Mouse (Mus musculus) spleen, postnatal 36 days (tissue): ENCODE results near the gene Rnf224.

Experiments used
- DNase-seq, 2 experiments: peaks; one replicate each; pipeline ENCODE4 v3.0.0; 2022; ENCODE audit warnings: low spot score in 2 of 2, mixed read lengths in 1 of 2

Gene Rnf224

DNA sequence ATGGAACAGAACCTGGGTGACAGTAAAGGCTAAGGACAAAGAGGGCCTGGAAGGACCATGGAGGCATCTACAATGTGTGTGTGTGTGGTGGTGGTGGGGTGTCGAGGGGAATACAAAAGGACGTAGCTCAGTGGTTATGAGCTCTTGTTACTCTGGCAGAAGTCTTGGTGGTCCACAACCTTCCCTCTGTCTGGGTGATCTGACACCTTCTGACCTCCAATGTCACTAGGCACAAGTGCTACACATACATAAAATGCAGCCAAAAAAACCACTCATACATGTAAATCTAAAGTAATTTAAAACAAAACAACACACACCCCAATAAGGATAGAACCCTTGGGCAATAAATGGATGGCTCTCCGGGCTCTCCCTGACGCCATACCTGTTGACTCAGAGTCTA, 9.2 kb downstream of the Rnf224 start:
- DNase-seq: no peak

GRCm38 (mm10) chr2:25226864-25227263, 9.7 kb downstream of the Rnf224 start:
- no peak for DNase-seq

- DNase-seq: no peak
Observed at GRCm38 (mm10) chr2:25225811-25226379, 10.7 kb downstream of the Rnf224 start.

DNA sequence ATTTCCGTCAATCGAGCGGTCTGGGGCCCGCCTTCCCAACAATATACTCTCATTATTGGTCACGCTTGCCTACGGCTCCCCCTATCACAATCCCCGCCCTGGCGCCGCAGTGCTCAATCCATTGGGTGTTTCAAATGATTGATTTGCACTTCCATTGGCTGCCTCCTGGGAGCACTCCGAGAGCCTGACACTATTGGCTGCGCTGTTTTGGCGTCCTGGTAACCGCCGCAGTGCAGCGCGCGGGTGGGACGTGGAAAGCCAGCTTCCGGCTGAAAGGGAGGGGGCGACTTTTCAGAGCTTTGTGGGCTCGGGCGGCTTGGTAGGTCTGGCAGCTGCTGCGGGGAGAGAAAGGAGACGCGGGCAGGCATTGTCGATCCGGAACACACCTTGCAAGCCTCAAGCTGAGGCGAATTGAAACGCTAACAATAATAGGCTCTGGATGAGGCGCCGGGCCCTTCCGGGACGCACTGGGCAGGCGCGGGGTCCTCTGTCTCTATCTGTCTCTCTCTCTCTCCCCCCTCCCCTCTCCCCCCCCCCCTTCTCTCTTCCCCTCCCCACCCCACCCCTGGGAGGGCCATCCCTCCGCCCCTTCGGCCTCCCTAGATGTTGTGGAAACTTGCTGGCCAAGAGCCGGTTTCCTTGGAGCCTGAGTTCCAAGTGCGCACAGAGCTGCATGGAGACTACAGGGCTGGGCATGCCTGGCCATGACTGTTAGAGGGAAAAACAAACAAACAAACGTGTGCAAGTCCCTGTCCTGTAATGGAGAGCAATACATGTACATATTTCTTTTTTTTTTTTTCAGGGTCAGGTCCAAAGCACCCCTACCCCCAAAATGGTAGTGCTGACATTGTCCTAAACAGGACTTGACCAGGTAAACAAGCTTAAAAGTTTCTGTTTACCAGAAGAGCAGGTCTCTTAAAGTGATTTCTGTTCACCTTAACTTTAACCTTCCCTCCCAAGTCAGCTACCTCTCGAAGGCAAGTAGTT, 11.5 kb downstream of the Rnf224 start:
- peak; percentile 99 to 100 for DNase-seq

DNA sequence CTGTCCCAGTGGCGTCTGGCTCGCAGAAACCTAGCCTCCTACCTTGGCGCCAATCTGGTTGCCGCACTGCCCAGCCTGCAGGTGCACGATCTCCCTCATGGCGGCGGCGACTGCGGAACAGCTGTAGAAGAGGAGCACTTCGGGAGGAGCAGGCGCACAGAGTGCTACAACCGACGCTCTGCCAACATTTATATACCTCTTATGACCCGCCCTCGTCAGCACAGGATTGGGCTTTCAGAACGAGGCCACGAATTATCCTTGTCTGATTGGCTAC, 12.2 kb downstream of the Rnf224 start, which contains the start of gene Tubb4b:
Gene Tubb4b (minus strand): TSS at position 211 of the 274 bp plus-strand sequence.
- no peak for DNase-seq

DNA sequence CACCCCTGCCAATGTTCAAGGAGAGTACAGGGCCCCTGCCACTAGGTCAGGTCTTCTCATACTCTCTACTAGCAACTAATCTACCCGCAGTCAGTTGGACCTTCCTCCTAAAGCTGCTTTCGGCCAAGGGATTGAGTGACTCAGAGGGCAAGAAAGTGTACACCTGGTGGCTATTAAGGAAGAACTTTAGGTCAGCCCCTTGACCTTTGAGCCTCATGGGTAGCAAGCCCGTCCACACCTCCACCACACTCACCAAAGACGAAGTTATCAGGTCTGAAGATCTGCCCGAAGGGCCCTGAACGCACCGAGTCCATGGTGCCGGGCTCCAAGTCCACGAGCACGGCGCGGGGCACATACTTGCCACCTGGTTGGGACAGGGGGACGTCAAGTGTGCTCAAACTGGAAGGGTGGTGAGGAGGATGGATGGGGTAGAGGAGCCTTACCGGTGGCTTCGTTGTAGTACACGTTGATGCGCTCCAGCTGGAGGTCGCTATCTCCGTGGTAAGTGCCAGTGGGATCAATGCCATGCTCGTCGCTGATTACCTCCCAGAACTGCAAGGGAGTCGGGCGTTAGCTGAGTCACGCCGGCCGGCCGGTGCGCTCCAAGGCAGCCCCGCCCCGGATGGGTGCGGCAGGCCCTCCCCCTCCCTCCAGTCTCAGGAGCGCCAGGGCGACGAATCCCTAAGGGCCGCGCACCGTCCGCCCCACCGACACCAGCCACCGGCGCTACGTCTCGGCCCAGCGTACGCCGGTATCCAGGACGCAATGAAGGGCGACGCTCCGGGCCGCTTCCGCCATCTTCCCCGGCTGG, 12.7 kb downstream of the Rnf224 start:
- peak; percentile 89 to 90 for DNase-seq

GRCm38 (mm10) chr2:25221331-25221772, 15.2 kb downstream of the Rnf224 start:
- DNase-seq: no peak

DNA sequence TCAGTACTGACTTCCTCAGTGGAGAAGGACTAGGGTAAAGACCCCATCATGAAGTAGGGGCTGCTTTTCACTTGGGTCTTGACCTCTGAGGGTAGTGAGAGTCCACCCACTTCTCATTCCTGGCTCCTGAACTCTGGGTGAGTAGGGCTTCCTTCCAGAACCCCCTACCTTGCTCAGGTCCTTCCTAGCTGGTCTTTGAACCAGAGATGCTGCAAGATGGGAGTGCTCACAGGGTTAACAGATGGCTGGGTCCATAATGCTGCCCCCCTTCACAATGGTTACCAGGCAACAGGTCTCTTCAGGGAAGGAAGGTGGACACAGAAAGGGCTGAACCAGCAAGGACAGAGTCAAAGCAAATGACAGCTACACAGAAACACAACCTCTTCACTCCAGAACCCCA, 18.1 kb downstream of the Rnf224 start, which contains the start of gene Fam166a:
Gene Fam166a (plus strand): TSS at position 301 of the 400 bp plus-strand sequence.
- no peak for DNase-seq

DNA sequence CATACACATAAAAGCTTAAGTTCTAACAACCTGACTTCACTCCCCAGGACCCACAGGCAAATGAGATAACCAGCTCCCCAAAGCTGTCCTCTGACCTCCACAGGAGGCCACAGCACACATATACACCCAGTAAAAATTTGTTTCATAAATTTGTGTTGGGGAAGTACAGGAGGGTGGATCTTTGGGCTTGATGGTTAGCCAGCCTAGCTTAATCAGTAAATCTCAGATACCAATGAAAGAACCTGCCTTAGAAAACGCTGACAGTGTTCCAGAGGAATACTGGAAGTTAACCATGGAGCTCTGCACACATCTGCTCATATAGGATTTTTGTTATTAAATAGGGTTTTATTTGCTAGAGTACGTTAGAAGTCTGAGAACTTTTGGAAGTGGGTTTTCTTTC, 18.9 kb downstream of the Rnf224 start:
- DNase-seq: no peak

DNA sequence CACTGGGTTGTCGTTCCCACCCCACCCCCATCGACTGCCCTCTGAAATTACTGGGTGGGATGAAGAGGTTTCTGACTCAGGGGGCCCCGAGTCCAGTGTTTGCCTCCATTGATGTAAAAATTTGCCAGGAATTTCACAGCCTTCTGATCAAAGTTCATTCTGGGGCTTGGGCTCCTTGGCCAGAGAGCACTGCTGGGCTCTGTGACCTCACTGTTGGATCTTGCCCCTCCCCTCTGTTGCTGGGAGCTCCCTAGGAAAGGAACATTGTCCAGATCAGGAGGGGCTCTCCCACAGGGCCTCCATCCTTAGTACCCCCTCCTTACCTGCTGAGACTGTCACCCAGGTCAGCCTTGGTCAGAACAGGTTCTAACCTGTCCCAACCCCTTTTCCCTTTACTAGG, 22.1 kb downstream of the Rnf224 start, which contains the start of gene Stpg3:
Gene Stpg3 (minus strand): TSS at position 194 of the 400 bp plus-strand sequence.
- no peak for DNase-seq

DNA sequence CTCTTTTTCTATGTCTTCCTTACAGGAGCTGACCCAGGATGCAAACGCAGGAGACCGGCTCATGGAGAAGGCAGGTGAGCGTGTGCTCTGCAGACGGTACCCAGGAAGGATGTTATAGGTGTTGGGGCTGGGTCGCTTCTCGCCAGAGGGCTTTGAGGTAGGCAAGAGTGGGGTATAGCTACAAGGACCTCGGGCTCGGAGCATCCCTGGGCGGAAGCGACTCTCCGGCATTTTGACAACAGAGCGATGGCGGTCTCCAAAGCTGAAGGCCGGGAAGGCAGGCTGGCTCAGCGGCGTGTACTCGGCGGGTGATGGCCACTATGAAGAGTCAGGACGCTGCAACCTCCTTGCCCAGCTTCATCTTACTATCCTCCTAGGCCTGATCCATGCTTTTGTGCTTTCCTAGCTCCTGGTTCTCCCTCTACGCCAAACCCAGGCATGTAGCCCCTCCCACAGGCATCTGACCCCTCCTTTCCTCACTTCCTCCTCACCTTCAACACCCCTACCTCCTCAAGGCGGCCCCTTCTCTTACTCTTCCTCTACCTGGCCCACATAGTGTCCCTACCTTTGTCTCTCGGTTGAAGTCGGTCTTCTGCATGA, 23.2 kb downstream of the Rnf224 start:
- no peak for DNase-seq

DNA sequence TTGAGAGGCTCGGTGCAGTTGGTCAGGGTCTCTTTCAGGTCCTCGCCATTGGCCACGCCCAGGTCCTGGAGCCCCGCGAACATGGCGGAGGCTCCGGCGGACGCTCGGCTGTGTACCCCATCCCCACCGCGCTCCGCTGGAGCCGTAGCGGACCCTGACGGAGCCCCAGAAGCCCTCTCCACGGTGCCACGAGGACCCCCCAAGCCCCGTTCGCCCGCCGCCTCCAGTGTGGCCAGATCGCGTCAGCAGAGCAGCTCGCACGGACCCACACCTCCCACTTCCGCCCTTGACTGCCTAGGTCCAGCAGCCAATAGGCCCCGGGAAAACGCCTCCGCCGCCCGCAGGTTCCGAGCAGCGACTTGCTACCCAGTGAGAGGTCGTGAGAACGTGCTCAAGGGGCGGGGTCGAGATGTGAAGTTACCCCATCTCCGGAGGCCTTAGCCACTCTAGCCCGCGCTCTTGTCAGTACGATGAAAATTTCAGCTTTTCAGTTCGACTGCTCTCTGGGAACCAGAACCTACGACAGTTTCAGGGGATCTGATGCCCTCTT, 25.4 kb downstream of the Rnf224 start, which contains the start of gene Nelfb:
Gene Nelfb (minus strand): TSS at position 369 of the 550 bp plus-strand sequence.
- DNase-seq: peak; percentile 93 to 94

DNA sequence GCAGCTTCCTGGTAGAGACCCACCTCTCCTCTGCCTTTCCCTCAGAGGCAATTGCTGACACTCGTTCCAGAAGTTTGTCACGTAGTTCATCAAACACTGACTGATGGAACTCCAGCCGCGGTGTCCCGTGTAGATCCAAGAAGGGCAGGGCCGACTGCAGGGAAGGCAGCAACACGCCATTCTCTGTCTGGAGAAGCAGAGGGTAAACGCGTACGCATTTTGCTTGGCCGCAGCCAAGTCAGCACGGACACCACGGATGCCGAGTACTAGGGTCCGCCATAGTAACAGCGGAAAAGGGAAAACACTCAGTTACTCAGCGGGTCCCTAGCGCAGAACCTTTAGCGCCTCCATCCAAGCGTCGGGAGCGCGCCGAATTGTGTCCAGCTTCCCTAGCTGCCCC, 25.9 kb downstream of the Rnf224 start:
- no peak for DNase-seq

GRCm38 (mm10) chr2:25207593-25207992, 29.0 kb downstream of the Rnf224 start:
- no peak for DNase-seq

- DNase-seq: peak; percentile 14 to 39
Observed at GRCm38 (mm10) chr2:25203631-25204214, 32.9 kb downstream of the Rnf224 start.

DNA sequence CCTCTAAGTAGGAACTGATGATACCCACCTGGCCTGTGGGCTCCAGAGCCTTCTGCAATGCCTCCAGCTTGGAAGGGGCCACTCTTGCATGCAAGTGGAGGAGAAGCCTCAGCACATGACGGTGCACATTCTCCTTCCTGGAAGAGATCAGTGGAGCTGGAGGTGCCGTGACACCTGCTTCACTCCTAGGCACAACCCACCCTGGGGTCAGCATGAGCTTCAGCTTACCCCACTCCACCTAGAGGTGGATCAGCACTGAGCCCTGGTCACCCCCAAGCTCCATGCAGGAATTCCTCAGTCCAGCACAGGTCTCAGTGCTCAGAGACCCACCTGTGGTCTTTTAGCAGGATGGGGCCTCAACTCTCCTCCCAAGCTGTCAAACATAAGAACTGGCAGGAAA, 36.0 kb downstream of the Rnf224 start:
- no peak for DNase-seq

DNA sequence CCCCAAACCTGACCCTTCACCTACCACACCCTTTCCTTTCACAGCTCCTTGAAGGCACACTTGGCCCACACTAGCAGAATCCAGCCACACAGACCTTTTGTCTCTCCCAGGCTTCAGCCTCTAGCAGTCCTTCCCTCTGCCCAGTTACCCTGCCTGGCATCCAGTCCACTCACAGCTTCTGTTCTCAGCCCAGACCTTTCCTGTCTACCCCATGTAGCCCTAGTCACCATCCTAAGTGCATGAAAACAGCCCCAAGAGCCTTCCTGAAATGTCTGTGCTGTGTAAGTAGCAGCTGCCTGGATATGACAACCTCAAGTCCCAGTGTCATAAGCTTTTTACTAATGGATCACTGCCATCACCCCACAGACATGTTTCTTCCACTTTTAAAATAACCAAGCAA, 38.6 kb downstream of the Rnf224 start:
- no peak for DNase-seq

DNA sequence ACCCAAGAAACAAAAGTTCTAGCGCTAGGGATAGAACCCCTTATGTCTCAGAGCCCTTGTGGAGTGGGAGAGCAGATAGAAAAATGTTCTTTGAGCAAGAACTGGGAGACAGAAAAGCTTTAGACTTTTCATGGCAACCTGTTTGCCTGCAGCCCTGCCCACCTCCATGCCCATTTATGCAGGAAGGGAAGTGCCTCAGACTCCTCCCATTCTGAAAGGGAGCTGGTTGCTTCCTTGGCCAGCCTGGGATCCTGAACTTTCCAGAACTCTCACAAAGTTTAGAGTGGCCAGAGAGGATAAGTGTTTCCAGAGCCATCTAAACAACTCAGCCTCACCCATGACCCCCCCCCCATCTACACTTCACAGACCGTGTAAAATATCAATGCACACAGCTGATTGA, 39.4 kb downstream of the Rnf224 start:
- no peak for DNase-seq

- peak; percentile 97 for DNase-seq
Observed at GRCm38 (mm10) chr2:25196172-25196954, 40.2 kb downstream of the Rnf224 start, which contains the start of gene Tor4a. Gene Tor4a (minus strand): TSS chr2:25196886.
